14 mouse cellular contexts compared by ENCODE assay signal in genomic region chr1:162506516-162506915, GRCm38 (mm10). TPM values are rescaled to one million over a fixed set of nuclear protein-coding genes. Genes with fewer than 3 reads are reported as not detected.
"Had no signal": no experiment of that assay in that cellular context is flagged by ENCODE, and none has a peak within 500 bp of the region (broad histone marks: within the 10 kb centered on the region; RNA-seq: fewer than 3 reads in every experiment).

No protein-coding gene starts in this region.

- H3K36me3 ChIP-seq: limb, embryonic 13.5 days; midbrain, embryonic 10.5 days; neural tube, embryonic 12.5 days had no signal

- DNase-seq: kidney, adult 11 months; kidney, adult 9 months; kidney, postnatal 36 days; left cerebral cortex, postnatal 4 days; lung, adult 18-20 months; lung, postnatal 36 days; midbrain, embryonic 14.5 days; thymus, postnatal 4 days had no signal

- H3K4me1 ChIP-seq: limb, embryonic 13.5 days; midbrain, embryonic 10.5 days; neural tube, embryonic 12.5 days had no signal

- H3K27ac ChIP-seq: kidney, postnatal 0 days; limb, embryonic 13.5 days; liver, embryonic 14.5 days; midbrain, embryonic 10.5 days; neural tube, embryonic 12.5 days had no signal

- H3K4me3 ChIP-seq: limb, embryonic 13.5 days; midbrain, embryonic 10.5 days; neural tube, embryonic 12.5 days had no signal

- H3K27me3 ChIP-seq: limb, embryonic 13.5 days; neural tube, embryonic 12.5 days had no signal

- H3K4me2 ChIP-seq: limb, embryonic 13.5 days; neural tube, embryonic 12.5 days had no signal

- H3K9ac ChIP-seq: limb, embryonic 13.5 days; liver, embryonic 14.5 days; neural tube, embryonic 12.5 days had no signal

- H3K9me3 ChIP-seq: limb, embryonic 13.5 days; midbrain, embryonic 10.5 days; neural tube, embryonic 12.5 days had no signal

RNA-seq across cellular contexts. Expression of gene Dnm3, which starts 28.7 kb away (rescaled TPM):
- total RNA-seq: neutrophil, adult 5-6 weeks had no signal
